Mouse (Mus musculus): ENCODE data around the gene Strn4. TPM values are rescaled to one million over a fixed set of nuclear protein-coding genes. Genes with fewer than 3 reads are reported as not detected.

Strn4 gene
- polyA plus RNA-seq, 1 experiment, result 19.4 TPM

- Histone ChIP-seq H3K27ac (replicated peaks; ENCODE audit: low read depth, low read length) (no peak overlapping the region; the same call in 1 of the 2 replicates), H3K4me3 (ENCODE audit: insufficient read depth, low read depth, low read length) (no peak overlapping the region), H3K4me1 (ENCODE audit: control insufficient read depth, insufficient read depth, insufficient read length, low read length) (peaks cover 20% of the 10 kb centered on the region)
Measured at GRCm38 (mm10) chr7:16821091-16821490, 5.4 kb downstream of the Strn4 start.

DNA sequence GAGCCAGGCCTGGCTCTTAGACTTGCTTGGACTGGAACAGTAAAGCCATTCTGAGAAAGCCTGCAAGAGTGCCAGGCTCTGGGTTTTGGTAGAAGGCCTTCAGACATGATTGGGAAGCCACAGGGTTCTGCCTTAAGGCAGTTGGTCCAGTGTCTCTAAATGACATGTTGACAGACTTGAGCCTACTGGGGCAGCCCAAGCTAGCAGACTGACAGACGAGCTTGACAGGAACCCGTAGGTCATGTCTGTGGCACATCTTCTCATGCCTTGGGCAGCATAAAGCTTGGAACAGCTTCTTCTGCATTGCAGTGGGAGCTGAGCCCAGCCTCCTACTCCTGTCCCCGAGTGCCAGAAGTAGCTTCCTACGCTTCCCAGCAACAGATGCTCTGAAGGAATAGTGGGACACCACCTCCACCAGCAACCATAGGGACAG lies 6.0 kb downstream of the Strn4 start:
- no peak overlapping the region for H3K4me3 ChIP-seq (ENCODE audit: insufficient read depth, low read depth, low read length)
- no peak overlapping the region for H3K27ac ChIP-seq (replicated peaks; ENCODE audit: low read depth, low read length)
- H3K4me1 ChIP-seq (ENCODE audit: control insufficient read depth, insufficient read depth, insufficient read length, low read length), result peaks cover 20% of the 10 kb centered on the region

DNA sequence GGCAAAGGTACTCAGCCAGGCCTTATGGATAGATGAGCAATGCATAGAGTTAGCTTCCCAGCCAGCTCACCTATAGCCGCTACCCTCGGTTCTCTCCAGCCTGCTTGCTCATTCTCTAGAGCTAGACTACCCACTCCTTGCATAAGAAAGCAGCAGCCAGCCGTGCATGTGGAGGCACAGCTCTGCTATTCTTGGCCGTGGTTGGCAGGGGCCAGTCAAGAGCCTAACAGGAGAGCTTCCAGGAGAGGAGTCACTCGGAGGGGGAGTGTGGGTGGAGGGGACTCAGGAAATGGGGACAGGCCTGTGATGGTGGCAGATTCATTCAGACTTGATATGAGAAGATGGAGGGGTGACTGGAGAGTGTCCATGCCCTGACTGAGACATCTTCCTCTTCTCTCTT lies 8.0 kb downstream of the Strn4 start:
- no peak overlapping the region for H3K27ac ChIP-seq (replicated peaks; ENCODE audit: low read depth, low read length)
- peaks cover 16% of the 10 kb centered on the region for H3K4me1 ChIP-seq (ENCODE audit: control insufficient read depth, insufficient read depth, insufficient read length, low read length)
- no peak overlapping the region for H3K4me3 ChIP-seq (ENCODE audit: insufficient read depth, low read depth, low read length)

GRCm38 (mm10) chr7:16825785-16826184 lies 10.1 kb downstream of the Strn4 start:
- H3K4me3 ChIP-seq (ENCODE audit: insufficient read depth, low read depth, low read length), result no peak overlapping the region
- H3K27ac ChIP-seq (replicated peaks; ENCODE audit: low read depth, low read length), result no peak overlapping the region
- H3K4me1 ChIP-seq (ENCODE audit: control insufficient read depth, insufficient read depth, insufficient read length, low read length), result peaks cover 15% of the 10 kb centered on the region

DNA sequence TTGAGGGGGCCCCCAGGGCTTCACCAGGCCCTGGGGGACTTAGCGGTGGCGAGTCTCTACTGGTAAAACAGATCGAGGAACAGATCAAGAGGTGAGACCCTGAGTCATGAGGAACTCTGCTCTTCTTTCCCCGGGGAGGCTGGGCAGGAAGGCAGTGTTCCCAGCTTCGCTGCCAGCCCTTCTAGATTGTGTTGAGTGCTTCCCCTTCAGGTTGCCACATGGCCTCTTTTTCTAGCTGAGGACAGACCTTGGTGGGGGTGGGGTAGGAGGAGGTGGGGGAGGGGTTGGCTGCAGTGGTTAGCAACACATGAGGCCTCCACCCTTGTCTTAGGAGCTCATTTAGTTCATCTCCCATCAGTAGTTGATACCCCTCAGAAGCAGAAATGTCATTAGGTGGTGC lies 10.9 kb downstream of the Strn4 start:
- H3K4me1 ChIP-seq (ENCODE audit: control insufficient read depth, insufficient read depth, insufficient read length, low read length), result peaks cover 8% of the 10 kb centered on the region
- H3K4me3 ChIP-seq (ENCODE audit: insufficient read depth, low read depth, low read length), result no peak overlapping the region
- H3K27ac ChIP-seq (replicated peaks; ENCODE audit: low read depth, low read length), result peak overlapping the region; percentile 21; the same call in 1 of the 2 replicates

- Histone ChIP-seq H3K4me3 (ENCODE audit: insufficient read depth, low read depth, low read length) (no peak overlapping the region), H3K27ac (replicated peaks; ENCODE audit: low read depth, low read length) (peak overlapping the region; percentile 21), H3K4me1 (ENCODE audit: control insufficient read depth, insufficient read depth, insufficient read length, low read length) (peaks cover 4% of the 10 kb centered on the region; the same call in 1 of the 2 replicates)
Measured at GRCm38 (mm10) chr7:16827274-16827673, 11.6 kb downstream of the Strn4 start.

DNA sequence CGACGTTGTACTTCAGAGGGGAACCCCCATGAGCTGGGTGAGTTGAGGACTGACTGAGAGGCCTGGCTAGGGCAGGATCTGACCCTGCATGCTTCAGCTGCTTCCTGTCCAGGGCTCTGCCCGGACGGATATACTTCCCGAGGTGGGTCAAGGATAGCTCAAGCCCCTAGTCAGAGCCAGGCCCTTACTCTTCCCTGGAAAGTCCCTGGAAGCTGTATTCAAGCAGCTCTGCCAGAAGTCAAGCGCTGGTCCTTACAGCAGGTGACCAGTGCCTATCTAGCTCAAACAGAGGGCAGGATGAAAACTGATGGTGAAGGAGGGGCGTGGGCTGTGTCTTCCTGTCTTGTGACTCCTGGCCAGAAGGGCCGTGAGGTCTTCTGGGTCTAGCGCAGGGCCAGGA lies 14.8 kb downstream of the Strn4 start:
- H3K27ac ChIP-seq (replicated peaks; ENCODE audit: low read depth, low read length), result peak overlapping the region; percentile 61
- H3K4me3 ChIP-seq (ENCODE audit: insufficient read depth, low read depth, low read length), result peak overlapping the region; percentile 22
- H3K4me1 ChIP-seq (ENCODE audit: control insufficient read depth, insufficient read depth, insufficient read length, low read length), result peaks cover 4% of the 10 kb centered on the region; the same call in 1 of the 2 replicates

- no peak overlapping the region for H3K4me3 ChIP-seq (ENCODE audit: insufficient read depth, low read depth, low read length)
- no peak overlapping the region for H3K27ac ChIP-seq (replicated peaks; ENCODE audit: low read depth, low read length)
- H3K4me1 ChIP-seq (ENCODE audit: control insufficient read depth, insufficient read depth, insufficient read length, low read length), result peaks cover 4% of the 10 kb centered on the region
Measured at GRCm38 (mm10) chr7:16837916-16838803, 22.5 kb downstream of the Strn4 start.

- H3K27ac ChIP-seq (replicated peaks; ENCODE audit: low read depth, low read length), result no peak overlapping the region
- no peak overlapping the region for H3K4me3 ChIP-seq (ENCODE audit: insufficient read depth, low read depth, low read length)
- peaks cover 4% of the 10 kb centered on the region for H3K4me1 ChIP-seq (ENCODE audit: control insufficient read depth, insufficient read depth, insufficient read length, low read length)
Measured at GRCm38 (mm10) chr7:16838804-16839426, 23.2 kb downstream of the Strn4 start.

DNA sequence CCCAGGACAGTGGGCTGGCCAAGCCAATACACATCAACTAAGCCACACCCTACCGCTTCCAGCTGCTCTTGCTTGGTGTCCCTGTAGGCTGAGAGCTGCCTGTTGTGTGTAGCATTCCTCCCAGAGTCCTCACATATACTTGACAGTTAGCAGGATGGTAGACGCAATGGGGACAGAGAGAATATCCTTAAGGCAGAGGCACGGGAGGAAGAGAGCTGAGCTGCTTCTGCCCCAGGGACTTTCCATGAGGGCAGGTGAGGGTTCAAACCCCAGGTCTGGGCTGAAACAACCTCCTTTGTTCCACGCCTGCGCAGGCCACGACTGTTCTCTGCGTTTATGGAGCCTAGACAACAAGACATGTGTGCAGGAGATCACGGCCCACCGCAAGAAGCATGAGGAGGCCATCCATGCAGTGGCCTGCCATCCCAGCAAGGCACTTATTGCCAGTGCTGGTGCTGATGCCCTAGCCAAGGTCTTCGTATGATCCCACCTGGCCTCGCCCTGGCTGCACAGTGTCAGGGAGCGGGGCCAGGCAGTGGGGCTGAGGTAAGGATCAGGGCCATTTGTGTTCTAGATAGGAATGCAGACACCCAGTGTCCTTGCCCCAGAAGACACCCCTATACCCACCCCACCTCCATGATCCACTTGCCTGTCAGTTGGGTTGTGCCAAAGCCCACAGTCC lies 23.9 kb downstream of the Strn4 start:
- peaks cover 4% of the 10 kb centered on the region for H3K4me1 ChIP-seq (ENCODE audit: control insufficient read depth, insufficient read depth, insufficient read length, low read length)
- H3K27ac ChIP-seq (replicated peaks; ENCODE audit: low read depth, low read length), result no peak overlapping the region
- H3K4me3 ChIP-seq (ENCODE audit: insufficient read depth, low read depth, low read length), result no peak overlapping the region

DNA sequence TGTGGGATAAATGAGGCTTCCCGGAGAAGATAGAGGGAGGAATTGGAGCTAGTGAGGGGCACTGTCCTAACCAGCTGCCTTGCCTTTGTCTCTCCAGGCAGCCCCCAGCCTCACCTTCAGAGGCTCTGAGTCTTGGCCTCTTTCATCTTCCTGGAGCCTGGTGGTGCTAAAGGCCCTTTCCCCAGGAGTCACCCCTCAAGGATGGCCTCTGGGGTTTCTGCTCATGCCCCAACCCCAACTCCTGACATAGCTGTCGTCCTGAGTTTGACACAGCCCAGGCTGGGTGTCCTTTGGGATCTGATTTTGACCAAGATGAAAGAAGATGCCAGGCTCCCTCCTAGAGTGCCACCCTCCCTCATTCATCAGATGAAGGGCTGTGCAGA lies 24.4 kb downstream of the Strn4 start:
- H3K27ac ChIP-seq (replicated peaks; ENCODE audit: low read depth, low read length), result no peak overlapping the region
- H3K4me3 ChIP-seq (ENCODE audit: insufficient read depth, low read depth, low read length), result no peak overlapping the region
- H3K4me1 ChIP-seq (ENCODE audit: control insufficient read depth, insufficient read depth, insufficient read length, low read length), result peaks cover 4% of the 10 kb centered on the region

GRCm38 (mm10) chr7:16841078-16841477 lies 25.4 kb downstream of the Strn4 start:
- peak overlapping the region; percentile 92 for H3K27ac ChIP-seq (replicated peaks; ENCODE audit: low read depth, low read length)
- peaks cover 4% of the 10 kb centered on the region for H3K4me1 ChIP-seq (ENCODE audit: control insufficient read depth, insufficient read depth, insufficient read length, low read length)
- no peak overlapping the region for H3K4me3 ChIP-seq (ENCODE audit: insufficient read depth, low read depth, low read length)

GRCm38 (mm10) chr7:16841561-16842560 lies 26.2 kb downstream of the Strn4 start:
- H3K4me3 ChIP-seq (ENCODE audit: insufficient read depth, low read depth, low read length), result peak overlapping the region; percentile 65
- H3K27ac ChIP-seq (replicated peaks; ENCODE audit: low read depth, low read length), result peak overlapping the region; percentile 92

GRCm38 (mm10) chr7:16842645-16843063 lies 27.0 kb downstream of the Strn4 start, which contains the start of gene Prkd2:
Gene Prkd2, plus strand, starts transcription at chr7:16842902.
- peak within 1 kb of the TSS; percentile 93 for H3K4me3 ChIP-seq (ENCODE audit: insufficient read depth, low read depth, low read length)
- H3K4me1 ChIP-seq (ENCODE audit: control insufficient read depth, insufficient read depth, insufficient read length, low read length), result peaks cover 4% of the 10 kb centered on the region
- H3K27ac ChIP-seq (replicated peaks; ENCODE audit: low read depth, low read length), result peak within 1 kb of the TSS; percentile 98

More at GRCm38 (mm10) chr7:16841561-16842560, 26.2 kb downstream of the Strn4 start:
- peaks cover 4% of the 10 kb centered on the region for H3K4me1 ChIP-seq (ENCODE audit: control insufficient read depth, insufficient read depth, insufficient read length, low read length)
